Mouse (Mus musculus): ENCODE results near the gene Olfr420. TPM values are rescaled to one million over a fixed set of nuclear protein-coding genes. Genes with fewer than 3 reads are reported as not detected.

Olfr420 gene
- not detected in 2 replicates for polyA plus RNA-seq (2015; fragmentation: Nextera tagmentation; extraction: Ambion mirVana)

DNA sequence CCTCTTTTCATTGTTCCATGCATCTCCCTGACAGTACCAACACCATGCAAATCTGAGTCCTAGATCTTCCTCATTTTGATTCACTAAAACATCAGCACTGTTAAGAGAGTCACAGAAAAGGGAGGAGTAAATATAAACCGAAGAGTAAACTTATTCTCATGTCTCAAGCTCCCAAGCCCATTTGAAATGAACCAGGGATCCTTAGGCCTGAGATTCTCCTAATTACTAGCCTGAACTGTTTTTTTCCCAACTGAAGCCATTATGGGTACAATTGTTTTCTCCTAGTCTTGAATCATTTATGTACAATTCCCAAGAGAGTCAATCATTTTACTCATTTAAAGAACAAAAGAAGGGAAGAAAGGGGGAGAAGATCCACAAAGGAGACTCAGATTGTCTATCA is at the start of gene Olfr420:
TSS of gene Olfr420 (plus strand) at position 301 of the 400 bp plus-strand sequence.

GRCm38 (mm10) chr1:174121062-174121461 is 34.4 kb upstream of the Olfr420 start, which contains the start of gene Olfr231:
TSS of gene Olfr231 (minus strand) at chr1:174121162.

DNA sequence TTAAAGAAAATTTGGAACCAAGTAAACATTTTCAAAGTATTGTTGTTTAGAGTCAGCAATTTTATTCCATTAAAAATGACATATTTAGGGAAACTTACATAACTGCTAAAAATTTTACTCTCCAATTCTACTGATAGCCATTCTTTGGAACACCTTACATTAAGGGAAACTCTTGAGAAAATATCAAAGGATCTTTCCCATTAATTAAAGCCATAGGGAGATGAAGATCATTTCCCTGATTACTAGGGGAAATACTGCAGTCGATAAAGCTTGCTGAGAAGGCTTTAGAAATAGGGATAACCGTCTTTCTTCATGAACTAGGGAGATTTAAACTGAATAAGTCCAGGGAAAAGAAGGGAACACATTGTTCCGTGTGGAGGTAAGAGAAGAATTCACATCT is 24.2 kb upstream of the Olfr420 start, which contains the start of gene Olfr424:
TSS of gene Olfr424 (plus strand) at position 301 of the 400 bp plus-strand sequence.

GRCm38 (mm10) chr1:174172605-174173004 is 17.2 kb downstream of the Olfr420 start, which contains the start of gene Spta1:
TSS of gene Spta1 (plus strand) at chr1:174172776.

Other genes starting within 250 kb of the Olfr420 start
- 3.7 and 4.0 TPM in 2 replicates for gene Ifi211, start 242.6 kb upstream of the Olfr420 start, polyA plus RNA-seq (2015; fragmentation: Nextera tagmentation; extraction: Ambion mirVana)
- 2.7 and 4.1 TPM in 2 replicates for gene Mndal, start 213.1 kb upstream of the Olfr420 start, polyA plus RNA-seq (2015; fragmentation: Nextera tagmentation; extraction: Ambion mirVana)
- 2.6 and 2.8 TPM in 2 replicates for gene Ifi203, start 213.0 kb upstream of the Olfr420 start, polyA plus RNA-seq (2015; fragmentation: Nextera tagmentation; extraction: Ambion mirVana)
- 0.12 TPM in 1 of 2 replicates, not detected in the other for gene Ifi202b, start 172.9 kb upstream of the Olfr420 start, polyA plus RNA-seq (2015; fragmentation: Nextera tagmentation; extraction: Ambion mirVana)
- 1.5 and 2.1 TPM in 2 replicates for gene Ifi205, start 123.8 kb upstream of the Olfr420 start, polyA plus RNA-seq (2015; fragmentation: Nextera tagmentation; extraction: Ambion mirVana)
- gene Olfr433, start 114.9 kb upstream of the Olfr420 start, polyA plus RNA-seq (2015; fragmentation: Nextera tagmentation; extraction: Ambion mirVana) = not detected in 2 replicates
- not detected in 2 replicates for gene Olfr432, start 106.4 kb upstream of the Olfr420 start, polyA plus RNA-seq (2015; fragmentation: Nextera tagmentation; extraction: Ambion mirVana)
- gene Olfr430, start 89.0 kb upstream of the Olfr420 start, polyA plus RNA-seq (2015; fragmentation: Nextera tagmentation; extraction: Ambion mirVana) = not detected in 2 replicates
- gene Olfr429, start 71.3 kb upstream of the Olfr420 start, polyA plus RNA-seq (2015; fragmentation: Nextera tagmentation; extraction: Ambion mirVana) = not detected in 2 replicates
- not detected in 2 replicates for gene Olfr427, start 58.7 kb upstream of the Olfr420 start, polyA plus RNA-seq (2015; fragmentation: Nextera tagmentation; extraction: Ambion mirVana)
- gene Olfr231, start 34.5 kb upstream of the Olfr420 start, polyA plus RNA-seq (2015; fragmentation: Nextera tagmentation; extraction: Ambion mirVana) = not detected in 2 replicates
- gene Olfr424, start 24.1 kb upstream of the Olfr420 start, polyA plus RNA-seq (2015; fragmentation: Nextera tagmentation; extraction: Ambion mirVana) = not detected in 2 replicates
- gene Spta1, start 17.1 kb downstream of the Olfr420 start, polyA plus RNA-seq (2015; fragmentation: Nextera tagmentation; extraction: Ambion mirVana) = 0.06 and 0.10 TPM in 2 replicates
- not detected in 2 replicates for gene Olfr419, start 96.4 kb downstream of the Olfr420 start, polyA plus RNA-seq (2015; fragmentation: Nextera tagmentation; extraction: Ambion mirVana)
- not detected in 2 replicates for gene Mptx1, start 174.9 kb downstream of the Olfr420 start, polyA plus RNA-seq (2015; fragmentation: Nextera tagmentation; extraction: Ambion mirVana)
- gene Olfr417, start 209.5 kb downstream of the Olfr420 start, polyA plus RNA-seq (2015; fragmentation: Nextera tagmentation; extraction: Ambion mirVana) = not detected in 2 replicates
- not detected in 2 replicates for gene Olfr248, start 235.4 kb downstream of the Olfr420 start, polyA plus RNA-seq (2015; fragmentation: Nextera tagmentation; extraction: Ambion mirVana)